8 mouse cellular contexts compared by ENCODE assay signal in the genomic region with DNA sequence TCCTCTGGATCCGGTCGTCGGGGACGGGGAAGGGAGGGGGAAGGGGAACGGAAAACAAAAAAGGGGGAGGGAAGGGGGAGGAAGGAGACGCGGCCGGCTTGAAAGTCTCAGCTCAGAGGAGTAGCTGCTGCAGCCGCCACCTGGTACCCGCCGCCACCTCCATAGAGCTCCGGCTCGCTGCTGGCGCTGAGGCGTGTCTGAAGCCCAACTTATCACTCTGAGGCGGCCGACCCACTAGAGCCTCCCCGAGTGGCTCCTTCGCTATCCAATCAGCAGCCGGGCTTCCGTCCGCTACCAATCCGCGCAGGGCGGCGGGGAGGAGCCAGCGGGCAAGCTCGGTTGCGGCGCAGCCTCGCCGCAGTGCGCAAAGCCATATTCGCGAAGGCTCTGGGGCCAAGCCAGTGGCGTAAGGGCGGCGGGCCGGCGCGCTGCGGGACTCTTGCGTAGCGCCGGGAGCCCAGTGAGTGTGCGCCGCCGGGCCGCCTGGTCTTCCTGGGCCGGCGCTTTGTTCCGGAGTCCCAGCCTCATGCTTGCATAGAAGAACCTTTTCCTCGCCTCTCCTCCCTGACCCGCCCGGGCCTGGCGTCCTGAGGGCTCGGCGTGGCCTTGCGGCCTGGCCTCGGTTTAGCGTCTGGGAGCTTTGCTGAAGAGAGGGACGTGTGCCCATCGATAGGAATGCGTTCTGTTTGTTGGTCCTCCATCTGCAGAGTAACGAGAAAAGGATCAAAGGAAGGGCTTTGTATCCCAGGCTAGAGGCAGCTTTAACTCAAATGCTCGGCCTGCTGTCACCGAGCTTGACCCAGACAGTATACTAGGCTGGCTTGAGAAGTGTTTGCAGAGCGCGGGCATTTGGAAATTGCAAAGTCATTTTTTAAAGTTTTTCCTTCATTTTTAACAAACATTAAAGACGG. TPM values are rescaled to one million over a fixed set of nuclear protein-coding genes. Genes with fewer than 3 reads are reported as not detected.
DNase-seq lines count a peak whose midpoint lies in the region; ATAC-seq lines count a peak whose summit lies in the region.

Eif4g2 (minus strand) TSS at position 209 of the 911 bp plus-strand sequence.

- no peaks in the 10 kb centered on the region for H3K27me3 ChIP-seq in heart, embryonic 10.5 days (ENCODE audit: insufficient read depth, poor library complexity, severe bottlenecking)
- H3K27me3 ChIP-seq in kidney, embryonic 15.5 days, result no peaks in the 10 kb centered on the region

- under 1% methylated on average over 70 of the region's 70 CpGs for WGBS in heart, embryonic 10.5 days
- under 1% methylated on average over 69 of the region's 70 CpGs for WGBS in kidney, embryonic 15.5 days

- DNase-seq in B cell, adult 2 months, result peak; percentile 98
- peak; percentile 100 for DNase-seq in brain, adult 2 months (ENCODE audit: low read depth, low spot score)
- peak; percentile 100 for DNase-seq in heart, embryonic 10.5 days (ENCODE audit: low spot score)
- DNase-seq in liver, result peak; percentile 99
- peak; percentile 98 for DNase-seq in spleen, postnatal 4 days (ENCODE audit: low spot score in 2 of 2)

- peak; percentile 95 for ATAC-seq in erythroblast, adult 5-6 weeks (replicated peaks; ENCODE audit: low FRiP score, poor library complexity, severe bottlenecking)
- ATAC-seq in kidney, embryonic 15.5 days (replicated peaks; ENCODE audit: low FRiP score), result peak; percentile 99
- peak; percentile 95 for ATAC-seq in monocyte, adult 5-6 weeks (replicated peaks; ENCODE audit: insufficient number of reproducible peaks, low FRiP score, low TSS enrichment, poor library complexity, severe bottlenecking)

- peak within 1 kb of the TSS; percentile 89 for H3K4me3 ChIP-seq in heart, embryonic 10.5 days
- peak within 1 kb of the TSS; percentile 97 for H3K4me3 ChIP-seq in kidney, embryonic 15.5 days (replicated peaks)

- no peaks in the 10 kb centered on the region for H3K9me3 ChIP-seq in heart, embryonic 10.5 days
- no peaks in the 10 kb centered on the region for H3K9me3 ChIP-seq in kidney, embryonic 15.5 days (replicated peaks)

- H3K27ac ChIP-seq in heart, embryonic 10.5 days, result peak within 1 kb of the TSS; percentile 98
- H3K27ac ChIP-seq in kidney, embryonic 15.5 days, result peak within 1 kb of the TSS; percentile 100

- peaks cover 36% of the 10 kb centered on the region for H3K36me3 ChIP-seq in heart, embryonic 10.5 days
- peaks cover 34% of the 10 kb centered on the region for H3K36me3 ChIP-seq in kidney, embryonic 15.5 days

- H3K4me1 ChIP-seq in heart, embryonic 10.5 days, result peaks cover 5% of the 10 kb centered on the region; the same call in 1 of the 2 replicates
- peaks cover 22% of the 10 kb centered on the region for H3K4me1 ChIP-seq in kidney, embryonic 15.5 days

- peak within 1 kb of the TSS; percentile 100 for H3K9ac ChIP-seq in kidney, embryonic 15.5 days

- peak within 1 kb of the TSS; percentile 79 for H3K4me2 ChIP-seq in kidney, embryonic 15.5 days

RNA-seq across cellular contexts. Expression of gene Eif4g2, which starts in this region (rescaled TPM):
- 361 and 474 TPM in 2 replicates for total RNA-seq in erythroblast, adult 5-6 weeks (2015; ENCODE audit: low replicate concordance)
- 338 and 576 TPM in 2 replicates for total RNA-seq in erythroblast, adult 5-6 weeks (2017; ENCODE audit: low replicate concordance)
- polyA plus RNA-seq in heart, embryonic 10.5 days (2016; fragmentation: Nextera tagmentation; extraction: Ambion mirVana), result 914 and 925 TPM in 2 replicates
- polyA plus RNA-seq in kidney, embryonic 15.5 days (2015; fragmentation: Nextera tagmentation; extraction: Ambion mirVana), result 872 and 889 TPM in 2 replicates
- 604 to 1,278 TPM (median 709 TPM) in 3 replicates for total RNA-seq in monocyte, adult 5-6 weeks (2017)

Comparison
In these comparisons a context has a peak if more than half of its experiments do, and no peak if none do; other contexts are left out.
1. Peak in every context shown above with its lines: DNase-seq, ATAC-seq, H3K4me3 ChIP-seq and H3K27ac ChIP-seq.